Mouse (Mus musculus) heart, adult 11 months (tissue): ENCODE data around the gene Natd1.

ENCODE experiments used
- DNase-seq: peaks from one replicate; pipeline ENCODE4 v3.0.0; 2022

Natd1 gene

DNA sequence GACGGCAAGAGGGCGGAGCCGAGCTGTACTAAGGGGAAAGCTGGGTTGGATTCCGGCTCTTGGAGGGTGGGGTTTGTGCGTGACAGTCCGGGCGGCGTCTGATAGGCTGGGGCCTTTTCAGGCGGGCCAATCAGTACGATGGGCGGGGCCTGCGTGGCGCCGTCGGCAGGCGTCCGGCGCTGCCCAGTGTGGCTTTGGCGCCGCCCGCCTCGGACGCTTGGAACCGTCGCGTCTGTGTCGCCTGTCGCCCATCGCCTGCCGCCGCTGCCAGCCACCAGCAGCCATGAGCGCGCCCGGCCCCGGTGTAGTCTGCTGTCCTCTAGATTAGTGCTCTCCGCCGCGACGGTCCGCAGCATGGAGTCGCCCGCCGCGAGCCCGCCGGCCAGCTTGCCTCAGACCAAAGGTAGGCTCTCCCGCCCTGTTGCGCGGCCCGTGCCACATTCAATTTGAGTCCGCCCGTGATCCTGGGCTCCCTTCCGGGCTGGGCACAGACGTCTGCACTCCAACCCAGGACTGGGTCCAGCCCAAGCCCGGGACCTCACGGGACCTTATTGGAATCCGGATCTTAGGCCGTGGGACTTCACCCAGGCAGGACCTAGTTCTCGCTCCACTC is 17.4 kb upstream of the Natd1 start, which contains the start of gene Map2k3:
Gene Map2k3 (plus strand): TSS at position 165 of the 613 bp plus-strand sequence.
- DNase-seq = peak; percentile 100

GRCm38 (mm10) chr11:60931282-60931868 is 16.8 kb upstream of the Natd1 start:
- no peak for DNase-seq

GRCm38 (mm10) chr11:60930724-60931281 is 16.3 kb upstream of the Natd1 start:
- peak; percentile 96 for DNase-seq

GRCm38 (mm10) chr11:60927264-60927663 is 12.7 kb upstream of the Natd1 start:
- DNase-seq = peak; percentile 99

GRCm38 (mm10) chr11:60924981-60925380 is 10.4 kb upstream of the Natd1 start:
- no peak for DNase-seq

- DNase-seq = no peak
Measured at GRCm38 (mm10) chr11:60924498-60924897, 9.9 kb upstream of the Natd1 start.

DNA sequence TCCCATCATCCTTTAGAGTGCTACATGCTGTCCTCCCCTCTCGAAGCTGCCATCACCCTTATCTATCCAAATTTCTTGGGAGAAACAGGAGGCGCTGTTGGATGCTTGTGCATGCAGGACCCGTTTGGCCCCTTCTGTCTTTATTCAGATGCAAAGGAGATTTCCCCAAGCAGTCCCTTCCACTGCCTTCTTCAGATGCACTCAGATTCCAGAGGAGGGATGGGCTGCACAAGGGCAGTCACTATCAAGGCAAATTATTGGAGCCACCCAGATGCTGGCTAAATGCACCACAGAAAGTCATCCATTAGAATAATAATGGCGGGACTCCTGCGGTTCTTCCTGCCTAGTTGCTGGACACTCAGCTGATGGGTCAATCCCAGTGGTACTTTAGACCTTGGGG is 8.4 kb upstream of the Natd1 start:
- no peak for DNase-seq

DNA sequence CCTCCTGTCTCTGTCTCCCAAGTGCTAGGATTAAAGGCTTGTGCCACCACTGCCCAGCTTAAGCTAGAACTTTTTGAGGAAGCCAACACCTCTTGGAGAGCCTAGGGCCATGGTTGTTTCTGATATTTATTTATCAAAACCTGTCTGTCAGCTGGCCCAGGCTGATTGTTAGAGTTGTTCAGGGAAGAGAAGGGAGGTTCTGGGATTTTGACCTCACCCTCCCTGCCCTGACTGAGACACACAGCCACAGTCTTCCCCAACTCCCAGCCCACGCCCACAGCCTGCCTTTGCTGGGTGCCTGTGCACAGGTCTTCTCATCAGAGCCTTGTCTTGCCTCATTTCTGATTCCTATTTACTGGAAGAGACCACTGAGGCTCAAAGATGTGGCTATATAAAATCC is 7.6 kb upstream of the Natd1 start:
- no peak for DNase-seq

- no peak for DNase-seq
Measured at GRCm38 (mm10) chr11:60920021-60920420, 5.5 kb upstream of the Natd1 start.

GRCm38 (mm10) chr11:60915201-60915600 is 651 bp upstream of the Natd1 start:
- DNase-seq = peak; percentile 76

- DNase-seq = peak; percentile 99
Measured at GRCm38 (mm10) chr11:60913301-60914196, 1.0 kb downstream of the Natd1 start.

DNA sequence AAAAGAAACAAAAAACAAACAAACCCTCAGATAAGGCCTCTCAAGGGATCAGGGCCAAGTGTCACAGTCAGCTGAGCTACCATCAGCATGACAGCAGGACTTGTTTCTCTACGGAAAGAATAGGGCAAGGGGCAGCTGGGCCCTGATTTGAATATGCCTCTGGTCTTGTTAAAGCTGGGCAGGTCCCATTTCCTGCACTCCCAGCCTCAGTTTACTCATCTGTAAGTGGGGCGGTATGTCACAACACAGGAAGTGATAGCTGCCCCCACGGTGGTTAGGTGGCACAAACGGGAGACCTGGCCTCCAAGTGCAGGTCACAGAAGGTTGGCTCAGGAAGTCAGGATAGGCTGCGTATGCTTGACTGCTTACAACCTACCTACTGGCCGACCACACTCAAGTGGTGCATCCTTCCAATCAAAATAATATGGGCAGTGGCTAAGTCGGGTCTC is 2.0 kb downstream of the Natd1 start:
- DNase-seq = peak; percentile 89

- no peak for DNase-seq
Measured at GRCm38 (mm10) chr11:60909626-60910025, 4.9 kb downstream of the Natd1 start.

DNA sequence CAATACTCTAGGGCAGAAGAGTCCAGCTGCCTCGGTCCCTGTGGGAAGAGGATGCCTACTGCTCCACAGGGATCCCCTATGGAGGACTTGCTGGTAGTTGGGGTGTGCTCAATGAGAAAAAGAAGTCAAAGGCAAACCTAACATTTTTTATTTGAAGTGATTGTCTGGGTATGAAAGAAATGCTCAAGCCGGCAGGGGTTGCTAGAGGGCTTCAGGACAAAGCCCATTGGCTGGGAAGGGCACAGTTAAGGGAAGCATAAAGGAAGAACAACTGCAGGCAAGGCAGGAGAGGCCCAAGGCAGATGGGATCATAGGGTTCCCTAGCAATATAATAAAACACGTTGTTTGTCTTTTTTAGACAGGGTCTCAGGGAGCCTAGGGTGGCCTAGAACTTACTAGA is 6.5 kb downstream of the Natd1 start:
- DNase-seq = no peak

- peak; percentile 84 for DNase-seq
Measured at GRCm38 (mm10) chr11:60906449-60906848, 8.1 kb downstream of the Natd1 start.

- peak; percentile 92 for DNase-seq
Measured at GRCm38 (mm10) chr11:60905407-60906120, 9.0 kb downstream of the Natd1 start.

DNA sequence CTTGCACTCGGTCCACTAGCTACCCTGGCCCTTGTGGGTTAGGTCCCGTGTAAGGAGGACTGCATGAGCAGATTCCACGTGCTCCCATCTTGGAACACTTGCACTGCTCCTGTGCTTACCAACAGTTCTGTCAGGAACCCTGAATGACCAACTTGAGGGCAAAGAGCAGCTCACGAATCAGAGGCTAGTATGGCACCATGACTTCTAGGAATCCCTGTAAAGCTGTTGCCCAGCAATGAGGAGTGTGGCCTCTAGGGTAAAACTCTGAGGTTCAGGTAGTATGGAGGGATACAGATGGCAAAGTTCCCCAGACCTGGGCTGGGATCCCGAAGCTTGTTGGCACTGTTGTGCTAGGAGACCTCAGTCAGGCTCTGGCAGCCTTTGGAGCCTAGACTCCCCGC is 10.9 kb downstream of the Natd1 start:
- peak; percentile 88 for DNase-seq

DNA sequence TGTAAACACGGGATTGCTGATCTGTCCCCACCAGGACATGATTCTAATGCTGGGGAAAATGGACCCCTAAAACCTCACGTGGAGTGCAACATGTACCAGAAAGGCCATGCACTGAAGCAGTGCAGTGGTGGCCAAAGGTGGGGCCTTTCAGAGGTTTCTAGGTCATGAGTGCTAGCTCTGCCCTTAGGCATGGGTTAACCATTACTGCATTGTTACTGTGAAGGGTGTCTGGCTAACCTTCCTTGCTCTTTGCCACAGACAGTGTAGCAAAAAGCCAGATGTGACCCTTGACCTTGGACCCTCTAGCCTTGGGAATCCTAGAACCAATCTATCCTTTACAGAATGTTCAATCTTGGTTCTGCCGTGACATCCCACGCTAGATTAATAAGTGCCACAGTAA is 12.1 kb downstream of the Natd1 start:
- peak; percentile 70 for DNase-seq

GRCm38 (mm10) chr11:60902001-60902400 is 12.5 kb downstream of the Natd1 start:
- no peak for DNase-seq

DNA sequence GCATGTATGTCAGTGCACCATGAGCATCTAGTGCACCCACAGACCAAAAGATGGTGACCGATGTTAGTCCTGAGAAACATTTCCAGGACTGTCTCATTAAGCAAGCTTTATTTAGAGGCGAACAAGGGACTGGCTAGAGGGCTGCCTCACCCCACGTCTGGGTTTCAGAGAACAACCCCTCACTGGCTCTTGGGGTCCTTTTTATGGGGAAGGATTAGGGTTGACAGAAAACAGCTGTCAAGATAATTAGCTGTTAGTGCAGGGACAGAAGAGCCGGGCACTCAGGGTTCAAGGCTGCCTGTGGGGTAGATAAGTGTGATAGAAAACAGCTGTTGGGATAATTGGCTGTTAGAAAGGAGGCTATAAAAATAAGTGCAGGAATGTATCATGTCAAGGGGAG is 18.6 kb downstream of the Natd1 start:
- DNase-seq = no peak

DNA sequence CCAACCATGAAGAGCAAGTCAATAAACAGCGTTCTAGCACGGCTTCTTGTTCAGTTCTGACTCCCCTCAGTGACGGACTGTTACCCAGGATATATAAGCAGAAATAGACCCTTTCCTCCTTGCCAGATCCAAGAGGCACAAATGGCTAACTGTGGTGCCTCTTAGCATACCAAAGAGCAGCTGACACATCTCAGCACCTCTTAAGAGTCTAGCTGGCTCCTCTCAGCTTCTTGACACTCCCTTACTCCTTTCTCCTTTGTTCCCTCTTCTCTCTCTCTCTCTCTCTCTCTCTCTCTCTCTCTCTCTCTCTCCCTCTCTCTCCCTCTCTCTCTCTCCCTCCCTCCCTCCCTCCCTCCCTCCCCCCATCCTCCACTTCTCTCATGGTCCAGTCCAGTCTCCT is 23.8 kb downstream of the Natd1 start:
- no peak for DNase-seq

DNA sequence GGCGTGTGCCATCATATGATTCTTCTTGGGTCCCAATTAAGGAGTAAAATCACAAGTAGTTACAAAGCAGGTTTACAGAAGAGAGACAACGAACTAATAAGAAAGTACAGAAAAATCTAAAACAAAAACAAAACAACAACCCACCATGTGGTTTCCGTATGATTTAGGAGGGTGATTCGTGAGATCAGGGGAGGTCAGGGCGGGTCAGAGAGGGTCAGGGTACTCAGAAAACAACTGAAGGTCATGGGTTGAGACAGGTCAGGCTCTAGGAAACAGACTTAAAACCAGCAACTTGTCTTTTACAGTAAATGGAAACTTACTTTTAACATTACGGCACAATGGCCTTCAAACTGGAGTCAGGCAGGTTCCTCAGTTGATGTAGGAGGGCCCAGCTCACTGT is 24.3 kb downstream of the Natd1 start:
- DNase-seq = no peak

GRCm38 (mm10) chr11:60889861-60890260 is 24.7 kb downstream of the Natd1 start:
- no peak for DNase-seq
